Mouse (Mus musculus): ENCODE data around the gene Ptger3. TPM values are rescaled to one million over a fixed set of nuclear protein-coding genes. Genes with fewer than 3 reads are reported as not detected.

The Ptger3 gene
- total RNA-seq, 2 experiments from 2014 or later, result 1.8 to 2.0 TPM

GRCm38 (mm10) chr3:157572011-157572410 is 5.3 kb downstream of the Ptger3 start:
- TF ChIP-seq CTCF (conservative IDR thresholded peaks at IDR 0.05), result no peak
- no peak overlapping the region for H3K4me3 ChIP-seq
- no peak overlapping the region for H3K27ac ChIP-seq
- no peak for DNase-seq (ENCODE audit: low spot score in 2 of 2)

- no peak for DNase-seq (ENCODE audit: low spot score in 2 of 2)
- Histone ChIP-seq H3K27ac (no peak overlapping the region), H3K4me3 (no peak overlapping the region)
- no peak for TF ChIP-seq CTCF (conservative IDR thresholded peaks at IDR 0.05)
Measured at GRCm38 (mm10) chr3:157575441-157576342, 9.0 kb downstream of the Ptger3 start.

- DNase-seq (ENCODE audit: low spot score in 2 of 2), result no peak
- TF ChIP-seq CTCF (conservative IDR thresholded peaks at IDR 0.05), result no peak
- H3K4me3 ChIP-seq, result no peak overlapping the region
- no peak overlapping the region for H3K27ac ChIP-seq
Measured at GRCm38 (mm10) chr3:157576343-157576722, 9.6 kb downstream of the Ptger3 start.

GRCm38 (mm10) chr3:157576862-157577261 is 10.2 kb downstream of the Ptger3 start:
- Histone ChIP-seq H3K4me3 (no peak overlapping the region), H3K27ac (no peak overlapping the region)
- TF ChIP-seq CTCF (conservative IDR thresholded peaks at IDR 0.05), result no peak
- DNase-seq (ENCODE audit: low spot score in 2 of 2), result no peak

GRCm38 (mm10) chr3:157578469-157579170 is 11.9 kb downstream of the Ptger3 start:
- no peak for DNase-seq (ENCODE audit: low spot score in 2 of 2)
- no peak for TF ChIP-seq CTCF (conservative IDR thresholded peaks at IDR 0.05)
- H3K4me3 ChIP-seq, result no peak overlapping the region
- H3K27ac ChIP-seq, result no peak overlapping the region

- no peak for DNase-seq (ENCODE audit: low spot score in 2 of 2)
- no peak overlapping the region for H3K4me3 ChIP-seq
- no peak for TF ChIP-seq CTCF (conservative IDR thresholded peaks at IDR 0.05)
Measured at GRCm38 (mm10) chr3:157579376-157579775, 12.7 kb downstream of the Ptger3 start.

GRCm38 (mm10) chr3:157580299-157580698 is 13.6 kb downstream of the Ptger3 start:
- Histone ChIP-seq H3K4me3 (no peak overlapping the region), H3K27ac (no peak overlapping the region)
- no peak for DNase-seq (ENCODE audit: low spot score in 2 of 2)
- TF ChIP-seq CTCF (conservative IDR thresholded peaks at IDR 0.05), result no peak

More at GRCm38 (mm10) chr3:157579376-157579775, 12.7 kb downstream of the Ptger3 start:
- no peak overlapping the region for H3K27ac ChIP-seq

- Histone ChIP-seq H3K4me3 (no peak overlapping the region), H3K27ac (no peak overlapping the region)
- no peak for DNase-seq (ENCODE audit: low spot score in 2 of 2)
- TF ChIP-seq CTCF (conservative IDR thresholded peaks at IDR 0.05), result no peak
Measured at GRCm38 (mm10) chr3:157581755-157582154, 15.1 kb downstream of the Ptger3 start.

GRCm38 (mm10) chr3:157582626-157583405 is 16.1 kb downstream of the Ptger3 start:
- no peak for DNase-seq (ENCODE audit: low spot score in 2 of 2)
- no peak for TF ChIP-seq CTCF (conservative IDR thresholded peaks at IDR 0.05)
- no peak overlapping the region for H3K27ac ChIP-seq
- H3K4me3 ChIP-seq, result no peak overlapping the region

- H3K4me3 ChIP-seq, result no peak overlapping the region
- TF ChIP-seq CTCF (conservative IDR thresholded peaks at IDR 0.05), result no peak
- H3K27ac ChIP-seq, result no peak overlapping the region
- no peak for DNase-seq (ENCODE audit: low spot score in 2 of 2)
Measured at GRCm38 (mm10) chr3:157597837-157598379, 31.2 kb downstream of the Ptger3 start.

- DNase-seq (ENCODE audit: low spot score in 2 of 2), result no peak
- Histone ChIP-seq H3K27ac (no peak overlapping the region), H3K4me3 (no peak overlapping the region)
- TF ChIP-seq CTCF (conservative IDR thresholded peaks at IDR 0.05), result no peak
Measured at GRCm38 (mm10) chr3:157604684-157605410, 38.2 kb downstream of the Ptger3 start.

- TF ChIP-seq CTCF (conservative IDR thresholded peaks at IDR 0.05), result no peak
- Histone ChIP-seq H3K4me3 (no peak overlapping the region), H3K27ac (no peak overlapping the region)
- DNase-seq (ENCODE audit: low spot score in 2 of 2), result no peak
Measured at GRCm38 (mm10) chr3:157605411-157605740, 38.7 kb downstream of the Ptger3 start.

Data from layer of hippocampus, adult 2 months (tissue).